Mouse (Mus musculus) forebrain, embryonic 16.5 days (tissue): Measurements from ENCODE around the gene Sept9. TPM values are rescaled to one million over a fixed set of nuclear protein-coding genes. Genes with fewer than 3 reads are reported as not detected.

Experiments used
- ATAC-seq: fragments of 200-750 bp; cut with Nextera tagmentation; 2 replicates; pipeline ENCODE4 v1.8.0; 2017; ENCODE audit warnings: mild to moderate bottlenecking, moderate library complexity
- H3K27ac ChIP-seq: fragments of 300-500 bp; sonication (generic); 2 replicates; pipeline ENCODE4 v1.5.1; 2014; ENCODE audit warnings: low read length, control low read depth
- H3K27me3 ChIP-seq: fragments of 300-500 bp; sonication (generic); replicated peaks from 2 replicates; pipeline ENCODE4 v1.6.1; 2014; ENCODE audit warnings: low read length; ENCODE audit not compliant: control insufficient read depth, insufficient read depth
- H3K36me3 ChIP-seq: fragments of 300-500 bp; sonication (generic); 2 replicates; pipeline ENCODE4 v1.6.1; 2014; ENCODE audit not compliant: control insufficient read depth, insufficient read depth
- H3K4me1 ChIP-seq: fragments of 300-500 bp; sonication (generic); replicated peaks from 2 replicates; pipeline ENCODE4 v1.6.1; 2014; ENCODE audit warnings: low read length; ENCODE audit not compliant: control insufficient read depth, insufficient read depth
- H3K4me2 ChIP-seq: fragments of 300-500 bp; sonication (generic); 2 replicates; pipeline ENCODE4 v1.6.1; 2014; ENCODE audit warnings: mild to moderate bottlenecking, low read length, control low read depth
- H3K4me3 ChIP-seq: fragments of 300-500 bp; sonication (generic); replicated peaks from 2 replicates; pipeline ENCODE4 v1.5.1; 2014; ENCODE audit warnings: mild to moderate bottlenecking, low read length, control low read depth
- H3K9ac ChIP-seq: fragments of 300-500 bp; sonication (generic); replicated peaks from 2 replicates; pipeline ENCODE4 v1.6.1; 2014; ENCODE audit warnings: low read depth, low read length, control low read depth
- H3K9me3 ChIP-seq: fragments of 300-500 bp; sonication (generic); 2 replicates; pipeline ENCODE4 v1.6.1; 2016; ENCODE audit warnings: low read length; ENCODE audit not compliant: control insufficient read depth
- WGBS: fragments of 180-500 bp; shearing (Covaris S2); extraction: QIAGEN DNeasy Blood & Tissue Kit; methylation state at CpG from one replicate; pipeline ENCODE4 v1.1.7; 2014; 5-methylcytosine and 5-hydroxymethylcytosine counted together
- polyA plus RNA-seq: library from polyadenylated mRNA; unstranded; fragments of >200 nt; fragmentation: Nextera tagmentation; extraction: Ambion mirVana; gene quantifications from 2 replicates; pipeline ENCODE4 v1.2.1, GENCODE M21; 2015

Sept9 gene
- polyA plus RNA-seq, 1 experiment from 2014 or later = 120 TPM

GRCm38 (mm10) chr11:117269946-117270345 lies 70.5 kb downstream of the Sept9 start:
- ATAC-seq = no peak
- 47% methylated on average over 6 of the region's 6 CpGs for WGBS
- no peaks in the 10 kb centered on the region for H3K9me3 ChIP-seq

GRCm38 (mm10) chr11:117274973-117275372 lies 75.5 kb downstream of the Sept9 start:
- Histone ChIP-seq H3K4me2 (no peak overlapping the region), H3K27ac (no peak overlapping the region), H3K4me3 (no peak overlapping the region), H3K36me3 (no peaks in the 10 kb centered on the region), H3K9me3 (no peaks in the 10 kb centered on the region), H3K4me1 (peaks cover 12% of the 10 kb centered on the region; the same call in 1 of the 2 replicates), H3K9ac (no peak overlapping the region), H3K27me3 (no peaks in the 10 kb centered on the region)
- no peak for ATAC-seq
- 70% methylated on average over 5 of the region's 5 CpGs for WGBS

More at GRCm38 (mm10) chr11:117269946-117270345, 70.5 kb downstream of the Sept9 start:
- Histone ChIP-seq H3K9ac (no peak overlapping the region), H3K36me3 (no peaks in the 10 kb centered on the region), H3K27ac (no peak overlapping the region), H3K4me1 (peaks cover 49% of the 10 kb centered on the region), H3K4me2 (no peak overlapping the region), H3K4me3 (no peak overlapping the region), H3K27me3 (no peaks in the 10 kb centered on the region)

GRCm38 (mm10) chr11:117275999-117276398 lies 76.5 kb downstream of the Sept9 start:
- Histone ChIP-seq H3K4me3 (no peak overlapping the region), H3K36me3 (no peaks in the 10 kb centered on the region), H3K4me1 (peaks cover 9% of the 10 kb centered on the region; the same call in 1 of the 2 replicates), H3K27ac (no peak overlapping the region; the same call in 1 of the 2 replicates), H3K9ac (peak overlapping the region; percentile 15; the same call in 1 of the 2 replicates), H3K4me2 (no peak overlapping the region), H3K9me3 (no peaks in the 10 kb centered on the region), H3K27me3 (no peaks in the 10 kb centered on the region)
- no peak for ATAC-seq
- 14% methylated on average over 6 of the region's 6 CpGs for WGBS

- WGBS = 73% methylated on average over 8 of the region's 8 CpGs
- no peaks in the 10 kb centered on the region for H3K36me3 ChIP-seq
- peaks cover 9% of the 10 kb centered on the region; the same call in 1 of the 2 replicates for H3K4me1 ChIP-seq
- H3K9me3 ChIP-seq = no peaks in the 10 kb centered on the region
- no peak overlapping the region for H3K27ac ChIP-seq
- H3K4me3 ChIP-seq = no peak overlapping the region
- no peak for ATAC-seq
- no peak overlapping the region for H3K4me2 ChIP-seq
- no peaks in the 10 kb centered on the region for H3K27me3 ChIP-seq
- H3K9ac ChIP-seq = no peak overlapping the region
These were observed 77.5 kb downstream of the Sept9 start for GRCm38 (mm10) chr11:117276946-117277345.

GRCm38 (mm10) chr11:117278113-117278512 lies 78.7 kb downstream of the Sept9 start:
- no peaks in the 10 kb centered on the region for H3K27me3 ChIP-seq
- no peak overlapping the region for H3K4me2 ChIP-seq
- no peak overlapping the region for H3K27ac ChIP-seq
- H3K9me3 ChIP-seq = no peaks in the 10 kb centered on the region
- no peak for ATAC-seq
- peaks cover 9% of the 10 kb centered on the region; the same call in 1 of the 2 replicates for H3K4me1 ChIP-seq
- H3K36me3 ChIP-seq = no peaks in the 10 kb centered on the region
- WGBS = 22% methylated on average over 1 of the region's 1 CpGs
- H3K9ac ChIP-seq = no peak overlapping the region
- H3K4me3 ChIP-seq = no peak overlapping the region

- no peak overlapping the region for H3K9ac ChIP-seq
- no peak overlapping the region for H3K27ac ChIP-seq
- no peak for ATAC-seq
- no peaks in the 10 kb centered on the region for H3K36me3 ChIP-seq
- WGBS = 64% methylated on average over 13 of the region's 13 CpGs
- H3K4me1 ChIP-seq = peaks cover 9% of the 10 kb centered on the region; the same call in 1 of the 2 replicates
- H3K4me3 ChIP-seq = no peak overlapping the region
- no peaks in the 10 kb centered on the region for H3K27me3 ChIP-seq
- no peaks in the 10 kb centered on the region for H3K9me3 ChIP-seq
- H3K4me2 ChIP-seq = no peak overlapping the region
These were observed 79.1 kb downstream of the Sept9 start for GRCm38 (mm10) chr11:117278514-117278913.

- peaks cover 12% of the 10 kb centered on the region for H3K4me1 ChIP-seq
- ATAC-seq = no peak
- H3K9ac ChIP-seq = no peak overlapping the region
- no peaks in the 10 kb centered on the region for H3K36me3 ChIP-seq
- WGBS = 69% methylated on average over 4 of the region's 4 CpGs
- no peaks in the 10 kb centered on the region for H3K9me3 ChIP-seq
- H3K27me3 ChIP-seq = no peaks in the 10 kb centered on the region
- H3K4me2 ChIP-seq = no peak overlapping the region
- H3K4me3 ChIP-seq = no peak overlapping the region
- H3K27ac ChIP-seq = no peak overlapping the region
These were observed 80.5 kb downstream of the Sept9 start for GRCm38 (mm10) chr11:117279993-117280392.

DNA sequence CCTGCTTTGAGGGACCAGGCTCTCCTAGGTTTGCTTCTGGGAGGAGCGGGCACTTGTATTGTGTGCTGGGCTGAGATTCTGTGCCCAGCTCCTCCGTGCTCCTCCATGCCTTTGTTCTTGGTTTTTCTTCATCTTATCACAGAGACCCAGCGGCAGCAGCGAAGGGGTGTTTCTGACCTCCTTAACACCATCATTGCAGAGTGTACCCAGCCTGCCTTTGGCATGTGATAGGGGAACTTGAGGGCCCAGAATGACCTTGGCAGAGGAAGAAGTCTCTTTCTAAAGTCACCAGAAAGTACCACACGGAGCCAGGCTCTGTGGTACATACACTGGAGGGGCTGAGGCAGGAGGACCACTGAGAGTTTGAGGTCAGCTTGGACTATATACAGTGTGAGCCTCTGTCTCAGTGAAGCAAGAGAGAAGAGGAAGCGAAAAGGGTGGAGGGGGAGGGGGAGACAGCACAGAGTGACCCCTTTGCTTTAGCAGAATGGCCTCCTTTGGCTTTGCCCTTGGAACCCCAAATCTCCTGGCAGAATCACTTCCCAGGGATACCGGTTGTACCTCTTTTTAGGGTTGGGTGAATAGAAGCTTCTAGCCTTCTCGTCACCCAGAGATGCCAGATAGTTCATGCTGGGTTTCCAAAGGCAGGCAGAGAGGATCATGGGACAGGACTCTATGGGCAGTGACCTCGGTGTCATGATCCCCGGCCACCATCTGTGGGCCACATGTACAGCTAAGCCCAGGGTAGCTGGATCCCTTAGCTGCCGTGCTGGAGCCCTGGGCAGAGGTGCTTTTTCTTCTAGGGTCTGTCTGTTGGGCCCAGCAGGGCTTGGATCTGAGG lies 83.8 kb downstream of the Sept9 start:
- 82% methylated on average over 10 of the region's 11 CpGs for WGBS
- H3K36me3 ChIP-seq = no peaks in the 10 kb centered on the region
- H3K27ac ChIP-seq = no peak overlapping the region
- no peak overlapping the region for H3K4me2 ChIP-seq
- H3K27me3 ChIP-seq = no peaks in the 10 kb centered on the region
- H3K4me1 ChIP-seq = peaks cover 5% of the 10 kb centered on the region
- no peaks in the 10 kb centered on the region for H3K9me3 ChIP-seq
- no peak overlapping the region for H3K4me3 ChIP-seq
- no peak overlapping the region for H3K9ac ChIP-seq
- no peak for ATAC-seq

DNA sequence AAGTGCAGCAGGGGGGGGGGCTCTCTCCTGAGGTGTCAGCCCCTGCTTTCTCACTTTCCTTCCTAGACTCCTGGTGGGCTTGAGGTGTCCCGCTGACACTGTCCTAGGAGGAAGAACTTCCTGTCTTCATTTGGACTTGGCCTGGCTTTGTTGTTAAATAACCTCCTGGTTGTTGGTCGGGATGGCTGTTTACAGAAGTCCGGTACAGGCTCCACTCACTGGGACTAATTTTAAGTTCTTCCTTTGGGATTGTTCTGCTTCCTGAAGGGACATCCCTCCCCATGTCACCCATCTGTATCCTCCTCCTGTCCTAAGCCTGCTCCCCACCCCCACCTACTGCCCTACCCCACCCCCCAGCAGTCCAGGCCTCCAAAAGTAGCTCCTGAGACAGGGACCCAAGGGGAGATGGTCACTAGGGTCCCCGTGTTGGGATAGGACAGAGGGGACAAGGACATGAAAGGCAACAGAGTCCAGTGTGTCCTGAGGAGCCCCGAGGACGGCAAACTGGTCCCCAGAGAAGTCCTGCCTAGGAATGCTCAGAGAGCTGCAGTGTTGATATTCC lies 84.5 kb downstream of the Sept9 start:
- no peak overlapping the region for H3K4me3 ChIP-seq
- no peak overlapping the region for H3K4me2 ChIP-seq
- no peak overlapping the region for H3K9ac ChIP-seq
- H3K27ac ChIP-seq = no peak overlapping the region
- H3K9me3 ChIP-seq = no peaks in the 10 kb centered on the region
- peaks cover 5% of the 10 kb centered on the region for H3K4me1 ChIP-seq
- no peak for ATAC-seq
- 81% methylated on average over 6 of the region's 6 CpGs for WGBS
- H3K36me3 ChIP-seq = no peaks in the 10 kb centered on the region
- no peaks in the 10 kb centered on the region for H3K27me3 ChIP-seq
